ENCODE assay signal across 12 mouse cellular contexts in genomic region chr2:170043290-170043689, GRCm38 (mm10).
"Had no signal": no experiment of that assay in that cellular context is flagged by ENCODE, and none has a peak within 500 bp of the region (broad histone marks: within the 10 kb centered on the region; RNA-seq: fewer than 3 reads in every experiment).

No protein-coding gene starts in this region.

- H3K36me3 ChIP-seq: limb, embryonic 13.5 days; midbrain, embryonic 15.5 days; neural tube, embryonic 12.5 days had no signal

- H3K27me3 ChIP-seq: megakaryocyte, embryonic 14.5 days; midbrain, embryonic 15.5 days had no signal

- H3K9ac ChIP-seq: limb, embryonic 13.5 days; liver, embryonic 14.5 days; midbrain, embryonic 15.5 days; neural tube, embryonic 12.5 days had no signal

- H3K27ac ChIP-seq: kidney, postnatal 0 days; layer of hippocampus, adult 2 months; limb, embryonic 13.5 days; liver, embryonic 14.5 days; midbrain, embryonic 15.5 days; neural tube, embryonic 12.5 days had no signal

- DNase-seq: kidney, adult 9 months; kidney, postnatal 36 days; left cerebral cortex, postnatal 4 days; lung, postnatal 36 days had no signal

- ATAC-seq: midbrain, embryonic 15.5 days had no signal

- H3K4me3 ChIP-seq: layer of hippocampus, adult 2 months; limb, embryonic 13.5 days; megakaryocyte, embryonic 14.5 days; midbrain, embryonic 15.5 days; neural tube, embryonic 12.5 days had no signal

- H3K4me2 ChIP-seq: limb, embryonic 13.5 days; midbrain, embryonic 11.5 days; midbrain, embryonic 15.5 days; neural tube, embryonic 12.5 days had no signal

- H3K9me3 ChIP-seq: midbrain, embryonic 15.5 days had no signal

- H3K4me1 ChIP-seq: megakaryocyte, embryonic 14.5 days had no signal
